Mouse (Mus musculus): ENCODE measurements at regions not wholly inside any gene's neighbourhood (a gene's known extent, or its start where the extent isn't known, plus 50 kb on each side); places are given as distances from the start of the nearest gene placed in this dataset.

- peak; percentile 54 for DNase-seq (ENCODE audit: low spot score)
Observed at GRCm38 (mm10) chr7:130073890-130074819, 446.0 kb downstream of the Ate1 start.

- no peak for DNase-seq (ENCODE audit: low spot score)
Observed at GRCm38 (mm10) chr7:130082662-130083061, 437.5 kb downstream of the Ate1 start.

- DNase-seq (ENCODE audit: low spot score), result no peak
Observed at GRCm38 (mm10) chr7:130085706-130086105, 434.5 kb downstream of the Ate1 start.

GRCm38 (mm10) chr7:130089896-130090610, 430.1 kb downstream of the Ate1 start:
- DNase-seq (ENCODE audit: low spot score), result no peak

- no peak for DNase-seq (ENCODE audit: low spot score)
Observed at GRCm38 (mm10) chr7:130091942-130092341, 428.2 kb downstream of the Ate1 start.

GRCm38 (mm10) chr7:130095141-130095540, 425.0 kb downstream of the Ate1 start:
- DNase-seq (ENCODE audit: low spot score), result no peak

- DNase-seq (ENCODE audit: low spot score), result no peak
Observed at GRCm38 (mm10) chr7:130098606-130099005, 421.6 kb downstream of the Ate1 start.

- DNase-seq (ENCODE audit: low spot score), result no peak
Observed at GRCm38 (mm10) chr7:130102671-130103070, 417.5 kb downstream of the Ate1 start.

GRCm38 (mm10) chr7:130106961-130107360, 413.2 kb downstream of the Ate1 start:
- no peak for DNase-seq (ENCODE audit: low spot score)

GRCm38 (mm10) chr7:130108362-130108761, 411.8 kb downstream of the Ate1 start:
- no peak for DNase-seq (ENCODE audit: low spot score)
